Mouse (Mus musculus) midbrain, embryonic 13.5 days (tissue): ENCODE data around the gene Camta1. TPM values are rescaled to one million over a fixed set of nuclear protein-coding genes. Genes with fewer than 3 reads are reported as not detected.

Experiments
- ATAC-seq: fragments of 200-750 bp; cut with Nextera tagmentation; 2 replicates; pipeline ENCODE4 v1.8.0; 2017; ENCODE audit warnings: mild to moderate bottlenecking, moderate TSS enrichment, moderate library complexity
- H3K27ac ChIP-seq: fragments of 300-500 bp; sonication (generic); 2 replicates; pipeline ENCODE4 v1.5.1; 2015; ENCODE audit warnings: inconsistent platforms, mild to moderate bottlenecking, moderate library complexity
- H3K27me3 ChIP-seq: fragments of 300-500 bp; sonication (generic); 2 replicates; pipeline ENCODE4 v1.6.1; 2015; ENCODE audit warnings: mild to moderate bottlenecking, inconsistent platforms
- H3K36me3 ChIP-seq: fragments of 300-500 bp; sonication (generic); 2 replicates; pipeline ENCODE4 v1.6.1; 2015; ENCODE audit warnings: mild to moderate bottlenecking, inconsistent platforms
- H3K4me1 ChIP-seq: fragments of 300-500 bp; sonication (generic); replicated peaks from 2 replicates; pipeline ENCODE4 v1.6.1; 2015; ENCODE audit warnings: inconsistent platforms
- H3K4me2 ChIP-seq: fragments of 300-500 bp; sonication (generic); replicated peaks from 2 replicates; pipeline ENCODE4 v1.6.1; 2015; ENCODE audit warnings: moderate library complexity, mild to moderate bottlenecking, inconsistent platforms
- H3K4me3 ChIP-seq: fragments of 300-500 bp; sonication (generic); replicated peaks from 2 replicates; pipeline ENCODE4 v1.5.1; 2015; ENCODE audit warnings: mild to moderate bottlenecking, inconsistent platforms
- H3K9ac ChIP-seq: fragments of 300-500 bp; sonication (generic); replicated peaks from 2 replicates; pipeline ENCODE4 v1.6.1; 2015; ENCODE audit warnings: mild to moderate bottlenecking, inconsistent platforms
- H3K9me3 ChIP-seq: fragments of 300-500 bp; sonication (generic); 2 replicates; pipeline ENCODE4 v1.6.1; 2016; ENCODE audit warnings: mild to moderate bottlenecking, inconsistent platforms
- WGBS: fragments of 180-500 bp; shearing (Covaris S2); methylation state at CpG from one replicate; pipeline ENCODE4 v1.1.7; 2015; 5-methylcytosine and 5-hydroxymethylcytosine counted together
- polyA plus RNA-seq: library from polyadenylated mRNA; unstranded; fragments of >200 nt; fragmentation: Nextera tagmentation; extraction: Ambion mirVana; gene quantifications from 2 replicates; pipeline ENCODE4 v1.2.1, GENCODE M21; 2015

Camta1 gene
- polyA plus RNA-seq, 1 experiment from 2014 or later, result 163 TPM

DNA sequence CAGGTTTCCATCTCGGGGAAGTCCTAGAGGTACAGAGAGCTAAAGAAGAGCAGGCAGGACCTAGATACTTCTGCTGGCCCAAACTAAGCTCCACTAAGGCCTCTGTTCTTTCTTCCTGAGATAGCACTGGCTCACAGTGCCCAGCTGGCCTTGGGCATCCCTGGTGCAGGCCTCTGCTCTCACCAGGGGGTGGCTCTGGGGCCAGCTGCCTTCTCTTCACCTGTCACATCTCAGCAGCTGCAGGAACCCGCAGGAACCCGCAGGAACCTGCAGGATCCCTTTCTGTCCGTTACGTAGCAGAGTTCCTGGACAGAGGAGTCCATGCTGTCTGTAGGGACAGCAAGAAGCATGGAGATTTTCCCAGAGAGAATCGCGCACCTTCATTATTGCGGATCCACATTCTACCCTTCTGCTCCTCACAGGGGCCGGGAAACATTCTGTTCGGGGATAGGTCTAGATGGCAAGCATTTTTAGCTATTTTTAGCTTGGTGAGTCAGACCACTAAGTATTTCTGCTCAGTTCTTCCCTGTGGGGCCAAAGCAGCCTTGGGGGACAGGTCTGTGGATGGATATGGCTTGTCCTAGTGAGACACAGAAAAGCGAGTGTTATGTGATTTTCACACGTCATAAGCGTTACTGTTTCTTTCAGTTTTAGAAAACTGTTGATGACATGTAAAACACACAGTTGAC lies 566.0 kb downstream of the Camta1 start:
- H3K4me2 ChIP-seq, result no peak overlapping the region
- H3K9me3 ChIP-seq, result no peaks in the 10 kb centered on the region
- ATAC-seq, result no peak
- 87% methylated on average over 13 of the region's 13 CpGs for WGBS
- no peaks in the 10 kb centered on the region for H3K36me3 ChIP-seq
- H3K4me1 ChIP-seq, result peaks cover 2% of the 10 kb centered on the region; the same call in 1 of the 2 replicates
- H3K9ac ChIP-seq, result no peak overlapping the region
- H3K27ac ChIP-seq, result no peak overlapping the region
- H3K27me3 ChIP-seq, result peaks cover 20% of the 10 kb centered on the region
- no peak overlapping the region for H3K4me3 ChIP-seq

DNA sequence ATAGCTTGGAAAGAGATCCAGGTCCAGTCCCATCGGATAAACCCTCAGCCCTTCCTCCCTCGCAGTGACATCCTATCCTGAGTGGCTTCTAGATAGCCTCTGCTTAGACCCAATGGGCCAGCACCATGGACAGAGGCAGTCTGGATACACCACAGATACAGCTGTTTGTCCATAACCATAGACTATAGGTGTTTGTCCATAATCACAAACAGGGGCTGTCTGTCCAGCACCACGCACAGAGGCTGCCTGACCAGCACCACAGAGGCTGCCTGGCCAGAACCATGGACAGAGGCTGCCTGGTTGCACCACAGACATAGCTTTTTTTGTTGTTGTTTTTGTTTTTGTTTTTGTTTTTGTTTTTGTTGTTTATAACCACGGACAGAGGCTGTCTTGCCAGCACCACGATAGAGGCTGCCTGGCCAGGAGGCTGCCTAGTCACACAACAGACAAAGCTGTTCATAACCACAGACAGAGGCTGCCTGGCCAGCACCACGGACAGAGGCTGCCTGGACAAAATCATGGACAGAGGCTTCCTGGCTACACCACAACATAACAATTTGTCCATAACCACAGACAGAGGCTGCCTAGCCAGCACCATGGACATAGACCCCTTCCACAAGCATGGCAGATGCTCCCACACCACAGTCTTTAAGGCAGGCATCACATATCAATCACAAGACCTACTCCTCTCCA lies 572.6 kb downstream of the Camta1 start:
- Histone ChIP-seq H3K4me3 (no peak overlapping the region), H3K36me3 (no peaks in the 10 kb centered on the region), H3K9ac (no peak overlapping the region), H3K9me3 (no peaks in the 10 kb centered on the region), H3K27me3 (peaks cover 37% of the 10 kb centered on the region), H3K4me1 (peaks cover 12% of the 10 kb centered on the region), H3K27ac (no peak overlapping the region), H3K4me2 (no peak overlapping the region)
- WGBS, result 68% methylated on average over 6 of the region's 6 CpGs
- ATAC-seq, result no peak

DNA sequence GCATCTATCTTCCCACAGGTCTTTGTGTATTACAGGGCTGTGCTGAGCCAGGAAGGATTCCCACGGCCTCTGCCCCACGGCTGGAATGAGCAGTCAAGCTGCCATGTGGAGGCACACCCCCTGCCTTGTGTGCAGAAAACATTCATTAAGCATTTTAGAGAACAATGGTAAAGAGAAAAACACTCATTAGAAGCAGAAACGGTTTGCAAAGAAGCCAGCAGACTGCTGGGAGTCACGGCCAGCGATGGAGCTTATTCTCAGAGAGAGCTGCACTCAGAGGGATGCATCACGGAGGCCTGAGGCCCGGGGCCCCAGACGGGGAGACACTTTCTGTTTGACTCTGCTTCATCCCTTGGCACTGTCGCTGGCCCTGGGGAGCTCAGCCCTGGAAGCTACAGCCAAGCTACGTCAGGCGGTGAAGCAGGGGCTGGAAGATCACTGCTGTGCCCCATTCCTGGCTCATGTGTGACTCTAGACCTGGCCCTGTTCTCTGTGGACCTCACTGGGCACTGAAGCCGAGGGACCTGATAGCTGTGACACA lies 575.7 kb downstream of the Camta1 start:
- Histone ChIP-seq H3K36me3 (no peaks in the 10 kb centered on the region), H3K4me3 (no peak overlapping the region), H3K4me2 (no peak overlapping the region), H3K4me1 (peaks cover 25% of the 10 kb centered on the region), H3K27ac (peak overlapping the region; percentile 35; the same call in 1 of the 2 replicates), H3K9ac (no peak overlapping the region), H3K27me3 (peaks cover 37% of the 10 kb centered on the region), H3K9me3 (no peaks in the 10 kb centered on the region)
- WGBS, result 60% methylated on average over 12 of the region's 12 CpGs
- no peak for ATAC-seq

DNA sequence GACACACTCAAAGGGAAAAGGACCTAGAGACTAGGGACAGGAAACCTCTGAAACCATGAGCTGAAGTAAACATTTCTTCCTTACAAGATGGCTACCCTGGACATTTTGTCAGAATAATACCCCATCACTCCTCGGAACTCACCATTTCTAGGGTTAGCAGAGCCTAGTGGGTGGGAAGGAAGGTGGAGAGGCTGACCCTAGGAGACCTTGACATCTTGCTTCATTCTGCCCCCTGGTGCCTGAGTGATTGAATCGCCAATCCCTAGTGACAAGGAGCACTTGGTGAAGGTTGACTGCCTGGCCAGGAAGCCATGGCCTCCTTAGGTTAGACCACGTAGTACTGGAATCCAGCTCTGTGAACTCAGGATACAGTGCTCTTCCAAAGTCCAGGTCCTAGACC lies 576.2 kb downstream of the Camta1 start:
- no peak for ATAC-seq
- WGBS, result 80% methylated on average over 3 of the region's 3 CpGs

DNA sequence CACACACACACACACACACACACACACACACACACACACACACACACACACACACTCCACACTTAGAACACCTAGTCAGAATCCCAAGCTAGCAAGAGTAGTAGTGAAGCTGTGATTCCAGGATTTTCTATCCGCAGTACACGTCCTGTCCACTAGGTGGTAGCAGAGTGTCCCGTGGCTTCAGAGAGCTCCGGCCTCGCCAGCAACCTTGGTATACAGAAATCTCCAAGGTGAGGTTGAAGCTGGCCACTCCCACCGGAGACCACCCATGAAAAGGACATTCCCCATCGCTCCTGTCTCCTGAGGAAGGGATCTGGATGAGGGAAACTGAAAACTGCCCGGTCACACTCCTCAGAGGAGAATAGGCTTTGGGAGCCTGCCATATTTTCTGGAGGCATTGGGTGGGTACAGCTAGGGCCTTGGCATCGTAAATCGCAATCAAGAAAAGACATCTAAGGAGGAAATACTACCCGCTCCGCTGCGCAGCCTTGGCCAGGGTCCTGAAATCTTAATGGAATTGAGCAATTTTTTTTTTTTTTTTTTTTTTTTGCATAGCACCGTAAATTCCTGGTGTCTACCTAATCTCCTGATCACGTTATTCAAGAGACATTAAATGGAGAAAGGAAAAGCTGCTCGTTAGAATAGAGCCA lies 578.5 kb downstream of the Camta1 start:
- ATAC-seq, result no peak
- H3K9me3 ChIP-seq, result no peaks in the 10 kb centered on the region
- H3K36me3 ChIP-seq, result no peaks in the 10 kb centered on the region
- 38% methylated on average over 16 of the region's 16 CpGs for WGBS
- peaks cover 25% of the 10 kb centered on the region for H3K4me1 ChIP-seq
- no peak overlapping the region for H3K4me2 ChIP-seq
- peaks cover 39% of the 10 kb centered on the region for H3K27me3 ChIP-seq
- H3K27ac ChIP-seq, result no peak overlapping the region
- no peak overlapping the region for H3K4me3 ChIP-seq
- no peak overlapping the region for H3K9ac ChIP-seq

More for the DNA sequence above, 576.2 kb downstream of the Camta1 start:
- Histone ChIP-seq H3K9me3 (no peaks in the 10 kb centered on the region), H3K27ac (no peak overlapping the region), H3K27me3 (peaks cover 40% of the 10 kb centered on the region), H3K36me3 (no peaks in the 10 kb centered on the region), H3K4me2 (no peak overlapping the region), H3K4me3 (no peak overlapping the region), H3K9ac (no peak overlapping the region), H3K4me1 (peaks cover 25% of the 10 kb centered on the region)

DNA sequence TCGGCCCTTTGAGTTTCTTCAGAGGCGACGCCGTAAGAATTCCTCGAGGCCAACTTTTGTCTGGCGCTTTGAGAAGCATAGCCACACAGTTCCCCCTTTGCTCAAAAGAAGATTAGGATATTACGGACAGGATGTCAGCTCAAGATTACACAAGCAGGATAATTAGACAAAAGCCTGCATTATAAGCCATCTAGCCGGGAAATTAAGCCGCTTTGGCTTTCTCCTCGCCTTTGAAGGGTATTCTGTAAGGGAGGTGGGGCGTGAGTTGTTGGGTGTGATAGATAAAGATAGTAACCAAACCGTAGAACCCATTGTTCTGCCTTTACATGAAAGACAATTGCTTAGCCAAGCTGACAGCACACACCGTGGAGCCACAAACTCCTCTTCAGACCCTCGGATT lies 579.6 kb downstream of the Camta1 start:
- H3K9me3 ChIP-seq, result no peaks in the 10 kb centered on the region
- H3K4me1 ChIP-seq, result peaks cover 25% of the 10 kb centered on the region
- peak; percentile 40; the same call in 1 of the 2 replicates for ATAC-seq
- no peaks in the 10 kb centered on the region for H3K36me3 ChIP-seq
- 0 out of 2 replicates have a peak overlapping the region, but pooled peaks have one; percentile 61 for H3K27ac ChIP-seq
- H3K9ac ChIP-seq, result no peak overlapping the region
- 14% methylated on average over 14 of the region's 14 CpGs for WGBS
- H3K27me3 ChIP-seq, result peaks cover 34% of the 10 kb centered on the region
- 0 out of 2 replicates have a peak overlapping the region, but pooled peaks have one; percentile 9 for H3K4me2 ChIP-seq
- H3K4me3 ChIP-seq, result no peak overlapping the region

DNA sequence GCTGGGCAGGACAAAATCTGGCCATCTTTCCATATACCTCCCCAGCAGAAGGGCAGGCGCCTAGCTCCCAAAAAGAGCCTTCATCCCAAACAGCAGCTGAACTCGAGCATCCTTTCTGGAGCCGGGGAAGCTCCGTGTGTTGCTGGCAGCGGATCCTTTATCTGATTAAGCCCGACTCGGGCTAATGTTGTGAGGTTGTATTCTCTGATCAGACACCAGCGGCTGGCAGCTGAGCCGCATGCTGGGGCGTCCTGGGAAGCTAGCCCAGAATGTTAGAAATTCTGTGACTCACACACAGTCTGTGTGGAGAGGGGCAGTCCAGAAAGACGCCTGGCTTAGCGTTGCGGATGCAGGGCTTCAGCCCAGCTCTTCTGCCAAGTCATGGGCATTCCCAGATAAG lies 586.4 kb downstream of the Camta1 start:
- 47% methylated on average over 13 of the region's 13 CpGs for WGBS
- ATAC-seq, result peak; percentile 65
- peak overlapping the region; percentile 54 for H3K27ac ChIP-seq

DNA sequence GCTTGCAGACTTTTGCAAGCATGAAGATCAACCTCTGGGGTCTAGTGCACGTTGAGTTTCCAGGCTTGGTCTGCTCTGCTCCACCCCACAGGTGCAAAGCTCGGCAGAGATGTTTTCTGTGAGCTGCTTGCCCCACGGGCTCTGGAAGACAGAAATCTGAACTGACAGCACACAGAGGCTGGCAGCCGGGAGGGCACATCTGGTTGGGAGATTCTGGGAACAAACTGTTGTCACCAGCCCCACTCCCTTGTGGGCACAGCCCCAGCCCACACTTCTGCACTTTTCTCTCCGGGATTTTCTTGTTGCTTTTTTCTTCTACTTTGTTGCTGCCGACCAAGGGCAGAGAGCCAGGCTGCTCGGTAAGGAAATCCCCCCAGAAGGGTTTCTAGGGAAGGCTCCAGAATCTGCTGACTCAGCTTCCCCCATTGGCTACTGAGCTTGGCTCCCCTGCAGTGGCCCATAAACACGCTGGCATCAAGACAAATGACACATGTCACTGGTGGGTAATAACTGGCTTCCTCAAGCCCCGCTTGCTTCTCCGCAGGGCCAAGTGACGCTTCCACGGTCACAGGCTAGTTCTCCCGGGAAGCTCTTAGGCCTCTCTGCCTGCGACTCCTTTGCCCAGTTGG lies 597.8 kb downstream of the Camta1 start:
- Histone ChIP-seq H3K27me3 (no peaks in the 10 kb centered on the region), H3K36me3 (no peaks in the 10 kb centered on the region), H3K4me1 (peaks cover 22% of the 10 kb centered on the region), H3K9ac (no peak overlapping the region), H3K9me3 (no peaks in the 10 kb centered on the region), H3K27ac (0 out of 2 replicates have a peak overlapping the region, but pooled peaks have one; percentile 11), H3K4me3 (no peak overlapping the region), H3K4me2 (no peak overlapping the region)
- ATAC-seq, result no peak
- WGBS, result 47% methylated on average over 14 of the region's 14 CpGs

More for the DNA sequence above, 586.4 kb downstream of the Camta1 start:
- H3K9ac ChIP-seq, result peak overlapping the region; percentile 16; the same call in 1 of the 2 replicates
- no peaks in the 10 kb centered on the region for H3K36me3 ChIP-seq
- H3K4me3 ChIP-seq, result no peak overlapping the region
- H3K4me1 ChIP-seq, result peaks cover 12% of the 10 kb centered on the region
- H3K9me3 ChIP-seq, result no peaks in the 10 kb centered on the region
- peaks cover 24% of the 10 kb centered on the region for H3K27me3 ChIP-seq
- 0 out of 2 replicates have a peak overlapping the region, but pooled peaks have one; percentile 12 for H3K4me2 ChIP-seq

DNA sequence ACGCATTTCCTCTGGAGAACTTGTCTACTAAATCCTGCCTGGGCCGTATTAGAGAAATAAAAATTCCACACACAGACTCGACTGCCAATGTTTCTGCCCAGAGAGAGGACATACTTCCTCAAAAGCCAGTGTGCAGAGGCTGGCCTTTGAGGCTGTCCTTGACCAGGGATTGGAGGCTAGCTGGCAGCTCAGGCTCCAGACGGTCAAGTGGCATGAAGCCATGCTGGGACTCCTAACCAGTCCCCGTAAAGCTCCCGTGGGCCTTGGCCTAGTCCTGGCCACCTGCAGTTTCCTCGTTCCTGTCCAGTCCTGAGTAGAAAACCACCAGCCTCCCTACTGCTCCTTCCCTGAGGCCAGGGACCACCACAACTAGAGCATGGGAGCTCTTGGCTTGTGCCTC lies 598.6 kb downstream of the Camta1 start:
- 72% methylated on average over 7 of the region's 7 CpGs for WGBS
- Histone ChIP-seq H3K36me3 (no peaks in the 10 kb centered on the region), H3K9me3 (no peaks in the 10 kb centered on the region), H3K27me3 (no peaks in the 10 kb centered on the region), H3K4me2 (no peak overlapping the region), H3K27ac (no peak overlapping the region), H3K4me1 (peaks cover 22% of the 10 kb centered on the region), H3K4me3 (no peak overlapping the region), H3K9ac (no peak overlapping the region)
- no peak for ATAC-seq

DNA sequence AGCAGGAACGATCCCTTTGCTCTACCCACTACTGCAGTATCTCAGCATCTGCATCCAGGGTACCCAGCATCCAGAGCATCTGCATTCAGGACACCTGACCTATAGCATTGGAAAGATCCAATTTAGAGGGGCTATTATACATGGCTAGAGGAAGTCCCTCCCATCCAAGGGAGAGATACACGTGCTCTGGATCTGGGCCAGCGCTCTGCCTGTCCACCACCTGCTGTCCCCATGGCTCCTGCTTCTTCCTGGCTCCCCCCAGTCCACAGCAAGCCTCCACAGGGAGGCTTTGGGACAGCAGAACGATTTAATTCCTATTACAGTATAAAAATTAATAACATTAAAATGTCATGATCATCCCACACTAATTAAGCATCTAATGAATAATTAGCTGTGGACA lies 605.1 kb downstream of the Camta1 start:
- Histone ChIP-seq H3K9ac (no peak overlapping the region), H3K4me1 (peaks cover 10% of the 10 kb centered on the region; the same call in 1 of the 2 replicates), H3K36me3 (no peaks in the 10 kb centered on the region), H3K27me3 (no peaks in the 10 kb centered on the region), H3K27ac (no peak overlapping the region), H3K4me3 (no peak overlapping the region), H3K9me3 (no peaks in the 10 kb centered on the region), H3K4me2 (no peak overlapping the region)
- 56% methylated on average over 4 of the region's 4 CpGs for WGBS
- no peak for ATAC-seq

DNA sequence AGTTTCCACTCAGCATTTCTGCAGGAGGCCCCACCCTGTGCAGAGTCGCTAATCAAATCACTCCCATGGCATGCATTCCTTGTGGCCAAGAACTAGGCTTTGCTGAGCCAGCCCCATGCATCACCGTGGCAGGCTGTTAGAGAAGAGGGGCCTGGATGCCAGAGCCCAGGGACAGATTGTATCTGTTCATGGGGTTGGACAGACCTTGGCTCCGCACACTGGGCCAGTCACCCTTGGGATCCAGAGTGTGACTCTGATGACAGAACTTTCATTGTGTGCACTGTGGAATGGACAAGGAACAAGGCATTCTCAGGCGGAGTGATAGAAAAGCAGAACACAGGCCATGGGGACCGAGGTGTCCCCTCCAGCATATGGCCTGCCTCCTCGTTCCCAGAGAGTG lies 610.9 kb downstream of the Camta1 start:
- ATAC-seq, result no peak
- 91% methylated on average over 6 of the region's 6 CpGs for WGBS
- H3K9ac ChIP-seq, result no peak overlapping the region
- H3K4me3 ChIP-seq, result no peak overlapping the region
- 0 out of 2 replicates have a peak, but pooled peaks cover 4% of the 10 kb centered on the region for H3K4me1 ChIP-seq
- no peaks in the 10 kb centered on the region for H3K27me3 ChIP-seq
- H3K9me3 ChIP-seq, result no peaks in the 10 kb centered on the region
- no peak overlapping the region for H3K4me2 ChIP-seq
- no peaks in the 10 kb centered on the region for H3K36me3 ChIP-seq
- H3K27ac ChIP-seq, result no peak overlapping the region
